Mouse (Mus musculus): ENCODE data around the gene Zbp1. TPM values are rescaled to one million over a fixed set of nuclear protein-coding genes. Genes with fewer than 3 reads are reported as not detected.

Zbp1 gene
- polyA plus RNA-seq, 2 experiments = 0.33 to 0.69 TPM

DNA sequence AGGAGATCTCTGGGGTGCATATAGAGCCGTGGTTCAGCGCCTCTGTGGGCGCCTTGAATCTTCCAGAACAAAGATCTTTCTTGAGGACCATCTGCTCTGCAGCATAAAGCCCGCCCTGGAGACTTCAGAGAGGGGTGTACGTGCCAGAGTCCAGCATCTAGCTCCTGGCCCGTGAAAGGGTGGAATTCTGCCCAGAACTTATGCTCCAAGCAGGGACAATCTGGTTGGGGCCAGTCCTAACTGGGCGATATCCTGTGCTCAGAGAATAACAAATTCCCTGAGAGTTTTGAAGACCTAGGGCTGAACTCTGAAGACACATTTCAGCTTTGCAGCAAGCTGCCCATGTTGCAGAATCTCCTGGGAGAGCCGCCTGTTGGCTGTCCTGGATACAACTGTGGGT, 40.8 kb downstream of the Zbp1 start:
- 81% methylated on average over 8 of the region's 8 CpGs for whole genome bisulfite sequencing
- H3K27ac ChIP-seq (replicated peaks; ENCODE audit: low read depth, low read length) = no peak overlapping the region
- DNase-seq (ENCODE audit: low spot score) = no peak

GRCm38 (mm10) chr2:173177481-173177880, 41.2 kb downstream of the Zbp1 start:
- no peak overlapping the region for H3K27ac ChIP-seq (replicated peaks; ENCODE audit: low read depth, low read length)

More for the DNA sequence above, 40.8 kb downstream of the Zbp1 start:
- Histone ChIP-seq H3K9me3 (ENCODE audit: control insufficient read depth, low read length) (0 out of 2 replicates have a peak, but pooled peaks cover 3% of the 10 kb centered on the region), H3K9ac (ENCODE audit: low read depth, low read length, severe bottlenecking) (no peak overlapping the region), H3K4me3 (replicated peaks; ENCODE audit: low read length) (no peak overlapping the region), H3K4me1 (ENCODE audit: control insufficient read depth, insufficient read depth, low read length) (peaks cover 20% of the 10 kb centered on the region), H3K27me3 (ENCODE audit: control insufficient read depth, insufficient read depth, low read length) (no peaks in the 10 kb centered on the region), H3K4me2 (replicated peaks; ENCODE audit: low read depth, low read length, severe bottlenecking) (no peak overlapping the region), H3K36me3 (ENCODE audit: control insufficient read depth, insufficient read depth, low read length) (no peaks in the 10 kb centered on the region)
- TF ChIP-seq POLR2A (IDR thresholded peaks at IDR 0.05; ENCODE audit: borderline replicate concordance, extremely low read depth, insufficient read depth, insufficient read length) = no peak
- ATAC-seq (ENCODE audit: low FRiP score, low read depth) = no peak

DNA sequence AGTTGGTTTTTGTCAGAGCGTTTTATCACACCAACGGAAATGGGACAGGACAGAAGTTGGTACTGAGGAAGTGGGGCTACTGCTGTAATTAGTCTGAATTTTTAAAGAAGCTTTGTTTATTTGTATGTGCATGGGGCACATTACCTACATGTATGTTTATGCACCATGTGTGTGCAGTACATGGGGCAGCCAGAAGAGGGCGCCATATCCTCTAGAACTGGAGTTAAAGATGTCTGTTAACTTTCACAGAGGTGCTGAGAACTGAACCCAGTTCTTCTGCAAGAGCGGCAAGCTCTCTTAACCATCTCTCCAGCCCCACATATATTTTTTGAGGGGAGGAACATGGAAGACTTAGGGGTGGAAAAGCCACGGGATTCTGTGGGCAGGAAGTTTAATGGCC, 43.0 kb downstream of the Zbp1 start:
- Histone ChIP-seq H3K4me2 (replicated peaks; ENCODE audit: low read depth, low read length, severe bottlenecking) (no peak overlapping the region), H3K27ac (replicated peaks; ENCODE audit: low read depth, low read length) (no peak overlapping the region), H3K9ac (ENCODE audit: low read depth, low read length, severe bottlenecking) (no peak overlapping the region), H3K9me3 (ENCODE audit: control insufficient read depth, low read length) (0 out of 2 replicates have a peak, but pooled peaks cover 3% of the 10 kb centered on the region), H3K4me3 (replicated peaks; ENCODE audit: low read length) (no peak overlapping the region), H3K36me3 (ENCODE audit: control insufficient read depth, insufficient read depth, low read length) (no peaks in the 10 kb centered on the region), H3K4me1 (ENCODE audit: control insufficient read depth, insufficient read depth, low read length) (peaks cover 36% of the 10 kb centered on the region), H3K27me3 (ENCODE audit: control insufficient read depth, insufficient read depth, low read length) (no peaks in the 10 kb centered on the region)
- WGBS = 95% methylated on average over 5 of the region's 5 CpGs
- no peak for TF ChIP-seq POLR2A (IDR thresholded peaks at IDR 0.05; ENCODE audit: borderline replicate concordance, extremely low read depth, insufficient read depth, insufficient read length)
- no peak for DNase-seq (ENCODE audit: low spot score)
- ATAC-seq (ENCODE audit: low FRiP score, low read depth) = no peak

More at GRCm38 (mm10) chr2:173177481-173177880, 41.2 kb downstream of the Zbp1 start:
- Histone ChIP-seq H3K4me2 (replicated peaks; ENCODE audit: low read depth, low read length, severe bottlenecking) (no peak overlapping the region), H3K4me1 (ENCODE audit: control insufficient read depth, insufficient read depth, low read length) (peaks cover 24% of the 10 kb centered on the region), H3K27me3 (ENCODE audit: control insufficient read depth, insufficient read depth, low read length) (no peaks in the 10 kb centered on the region), H3K36me3 (ENCODE audit: control insufficient read depth, insufficient read depth, low read length) (no peaks in the 10 kb centered on the region), H3K9ac (ENCODE audit: low read depth, low read length, severe bottlenecking) (no peak overlapping the region), H3K9me3 (ENCODE audit: control insufficient read depth, low read length) (0 out of 2 replicates have a peak, but pooled peaks cover 3% of the 10 kb centered on the region), H3K4me3 (replicated peaks; ENCODE audit: low read length) (no peak overlapping the region)
- 81% methylated on average over 5 of the region's 5 CpGs for WGBS
- ATAC-seq (ENCODE audit: low FRiP score, low read depth) (no peak), DNase-seq (ENCODE audit: low spot score) (no peak)
- no peak for TF ChIP-seq POLR2A (IDR thresholded peaks at IDR 0.05; ENCODE audit: borderline replicate concordance, extremely low read depth, insufficient read depth, insufficient read length)

- ATAC-seq (ENCODE audit: low FRiP score, low read depth) (no peak), DNase-seq (ENCODE audit: low spot score) (no peak)
- H3K9ac ChIP-seq (ENCODE audit: low read depth, low read length, severe bottlenecking) = no peak overlapping the region
- peaks cover 35% of the 10 kb centered on the region for H3K4me1 ChIP-seq (ENCODE audit: control insufficient read depth, insufficient read depth, low read length)
- H3K27me3 ChIP-seq (ENCODE audit: control insufficient read depth, insufficient read depth, low read length) = no peaks in the 10 kb centered on the region
- H3K36me3 ChIP-seq (ENCODE audit: control insufficient read depth, insufficient read depth, low read length) = no peaks in the 10 kb centered on the region
- H3K4me3 ChIP-seq (replicated peaks; ENCODE audit: low read length) = no peak overlapping the region
- H3K27ac ChIP-seq (replicated peaks; ENCODE audit: low read depth, low read length) = peak overlapping the region; percentile 83; the same call in 1 of the 2 replicates
- 67% methylated on average over 1 of the region's 1 CpGs for WGBS
- peak overlapping the region; percentile 36; the same call in 1 of the 2 replicates for H3K4me2 ChIP-seq (replicated peaks; ENCODE audit: low read depth, low read length, severe bottlenecking)
- no peak for TF ChIP-seq POLR2A (IDR thresholded peaks at IDR 0.05; ENCODE audit: borderline replicate concordance, extremely low read depth, insufficient read depth, insufficient read length)
- H3K9me3 ChIP-seq (ENCODE audit: control insufficient read depth, low read length) = 0 out of 2 replicates have a peak, but pooled peaks cover 3% of the 10 kb centered on the region
Observed at GRCm38 (mm10) chr2:173174569-173174968, 44.2 kb downstream of the Zbp1 start.

- Histone ChIP-seq H3K9me3 (ENCODE audit: control insufficient read depth, low read length) (0 out of 2 replicates have a peak, but pooled peaks cover 3% of the 10 kb centered on the region), H3K27ac (replicated peaks; ENCODE audit: low read depth, low read length) (peak overlapping the region; percentile 83), H3K4me3 (replicated peaks; ENCODE audit: low read length) (peak overlapping the region; percentile 15), H3K4me2 (replicated peaks; ENCODE audit: low read depth, low read length, severe bottlenecking) (peak overlapping the region; percentile 36), H3K27me3 (ENCODE audit: control insufficient read depth, insufficient read depth, low read length) (no peaks in the 10 kb centered on the region), H3K36me3 (ENCODE audit: control insufficient read depth, insufficient read depth, low read length) (no peaks in the 10 kb centered on the region), H3K9ac (ENCODE audit: low read depth, low read length, severe bottlenecking) (0 out of 2 replicates have a peak overlapping the region, but pooled peaks have one; percentile 31), H3K4me1 (ENCODE audit: control insufficient read depth, insufficient read depth, low read length) (peaks cover 35% of the 10 kb centered on the region)
- DNase-seq (ENCODE audit: low spot score) (peak; percentile 91), ATAC-seq (ENCODE audit: low FRiP score, low read depth) (peak; percentile 76)
- WGBS = 5% methylated on average over 21 of the region's 22 CpGs
- 0 out of 2 replicates have a peak, but pooled peaks have one; percentile 24 for TF ChIP-seq POLR2A (IDR thresholded peaks at IDR 0.05; ENCODE audit: borderline replicate concordance, extremely low read depth, insufficient read depth, insufficient read length)
Observed at GRCm38 (mm10) chr2:173173521-173174511, 44.9 kb downstream of the Zbp1 start.
